Mouse (Mus musculus): Measurements from ENCODE around the gene Hist1h1a. TPM values are rescaled to one million over a fixed set of nuclear protein-coding genes. Genes with fewer than 3 reads are reported as not detected.

Hist1h1a gene
- polyA plus RNA-seq (2015; fragmentation: Nextera tagmentation; extraction: Ambion mirVana), result 0.59 and 0.82 TPM in 2 replicates

DNA sequence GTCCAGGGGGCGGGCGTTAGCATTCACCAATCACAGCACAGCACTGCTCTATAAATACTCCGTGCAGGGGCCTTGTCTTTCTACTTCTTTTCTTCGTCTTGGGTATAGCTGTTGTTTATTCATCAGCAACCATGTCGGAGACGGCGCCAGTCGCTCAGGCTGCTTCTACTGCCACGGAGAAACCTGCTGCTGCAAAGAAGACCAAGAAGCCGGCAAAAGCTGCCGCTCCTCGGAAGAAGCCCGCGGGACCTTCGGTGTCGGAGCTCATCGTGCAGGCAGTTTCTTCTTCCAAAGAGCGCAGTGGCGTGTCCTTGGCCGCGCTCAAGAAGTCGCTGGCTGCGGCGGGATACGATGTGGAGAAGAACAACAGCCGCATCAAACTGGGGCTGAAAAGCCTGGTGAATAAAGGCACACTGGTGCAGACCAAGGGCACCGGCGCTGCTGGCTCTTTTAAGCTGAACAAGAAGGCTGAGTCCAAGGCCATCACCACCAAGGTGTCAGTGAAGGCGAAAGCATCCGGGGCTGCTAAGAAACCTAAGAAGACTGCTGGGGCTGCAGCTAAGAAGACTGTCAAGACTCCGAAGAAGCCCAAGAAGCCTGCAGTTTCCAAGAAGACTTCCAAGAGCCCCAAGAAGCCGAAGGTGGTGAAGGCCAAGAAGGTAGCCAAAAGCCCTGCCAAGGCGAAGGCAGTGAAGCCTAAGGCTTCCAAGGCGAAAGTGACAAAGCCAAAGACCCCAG is at the start of gene Hist1h1a:
Hist1h1a (plus strand) TSS at position 81 of the 738 bp plus-strand sequence.

DNA sequence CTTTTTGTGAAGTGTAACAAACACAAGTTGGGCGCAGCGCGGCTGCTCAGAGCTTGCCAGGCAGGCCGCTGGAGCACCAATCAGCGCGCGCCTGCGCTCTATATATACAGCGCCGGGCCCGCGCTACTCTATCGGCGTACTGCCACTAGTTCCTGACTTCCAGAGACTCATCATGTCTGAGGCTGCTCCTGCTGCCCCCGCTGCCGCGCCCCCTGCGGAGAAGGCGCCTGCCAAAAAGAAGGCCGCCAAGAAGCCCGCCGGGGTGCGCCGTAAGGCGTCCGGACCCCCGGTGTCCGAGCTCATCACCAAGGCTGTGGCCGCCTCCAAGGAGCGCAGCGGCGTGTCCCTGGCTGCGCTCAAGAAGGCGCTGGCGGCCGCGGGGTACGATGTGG is 24.8 kb upstream of the Hist1h1a start, which contains the start of gene Hist1h1c:
Hist1h1c (plus strand) TSS at position 132 of the 392 bp plus-strand sequence.

DNA sequence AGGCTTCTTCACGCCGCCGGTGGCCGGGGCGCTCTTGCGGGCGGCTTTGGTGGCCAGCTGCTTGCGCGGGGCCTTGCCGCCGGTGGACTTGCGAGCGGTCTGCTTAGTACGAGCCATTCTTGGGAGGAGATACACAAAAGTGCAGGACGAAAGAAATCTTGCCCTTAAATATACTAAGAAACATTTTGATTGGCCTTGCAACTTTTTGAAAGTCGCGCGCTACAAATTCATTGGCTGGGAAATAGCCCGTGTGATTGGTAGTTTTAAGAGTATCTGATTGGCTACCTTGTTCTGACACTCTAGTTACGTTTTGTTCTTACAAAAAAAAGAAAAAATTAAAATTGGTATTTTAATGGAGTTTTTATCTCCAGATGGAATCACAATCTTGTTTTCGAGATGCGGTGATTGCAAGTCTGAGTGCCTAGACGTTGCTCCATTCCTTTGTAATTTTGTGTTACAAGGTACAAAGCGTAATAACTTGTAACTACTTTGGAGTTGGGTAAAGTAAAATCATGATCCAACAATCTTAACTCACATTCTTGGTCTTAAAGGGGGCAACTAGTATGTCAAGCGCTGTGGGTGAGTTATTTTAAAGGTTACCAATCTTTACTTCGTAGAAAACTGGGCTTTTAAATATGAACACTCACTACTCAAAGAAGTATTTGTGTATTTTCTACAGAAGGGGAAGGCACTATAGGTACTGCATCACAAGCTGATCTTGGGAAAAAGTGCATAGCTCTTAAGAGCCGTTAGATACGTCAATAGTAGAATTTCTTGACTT is 17.9 kb upstream of the Hist1h1a start, which contains the start of gene Hist1h3c:
Hist1h3c (minus strand) TSS at position 222 of the 781 bp plus-strand sequence.

DNA sequence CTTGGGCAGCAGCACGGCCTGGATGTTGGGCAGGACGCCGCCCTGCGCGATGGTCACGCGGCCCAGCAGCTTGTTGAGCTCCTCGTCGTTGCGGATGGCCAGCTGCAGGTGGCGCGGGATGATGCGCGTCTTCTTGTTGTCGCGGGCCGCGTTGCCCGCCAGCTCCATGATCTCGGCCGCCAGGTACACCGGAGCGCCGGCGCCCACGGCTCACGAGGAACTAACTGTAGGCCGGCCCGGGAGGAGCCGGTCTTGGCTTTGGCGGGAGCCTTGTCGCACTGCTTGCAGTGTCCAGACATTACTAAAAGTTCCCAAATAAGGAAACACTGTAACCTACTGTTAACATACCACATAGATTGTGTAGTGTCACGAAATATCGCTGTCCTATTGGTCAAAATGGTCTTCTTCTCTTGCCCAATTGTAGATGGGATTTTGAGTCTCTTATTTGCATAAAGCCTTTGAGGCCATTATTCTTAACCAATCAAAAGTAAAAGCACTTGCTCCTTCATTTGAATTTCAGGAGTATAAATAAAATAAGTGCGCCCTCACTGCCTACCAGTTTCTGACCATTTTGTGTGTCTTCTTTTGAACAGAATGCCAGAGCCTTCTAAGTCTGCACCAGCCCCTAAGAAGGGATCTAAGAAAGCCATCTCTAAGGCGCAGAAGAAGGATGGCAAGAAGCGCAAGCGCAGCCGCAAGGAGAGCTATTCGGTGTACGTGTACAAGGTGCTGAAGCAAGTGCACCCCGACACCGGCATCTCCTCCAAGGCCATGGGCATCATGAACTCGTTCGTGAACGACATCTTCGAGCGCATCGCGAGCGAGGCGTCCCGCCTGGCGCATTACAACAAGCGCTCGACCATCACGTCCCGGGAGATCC is 17.0 kb upstream of the Hist1h1a start, which contains the start of gene Hist1h2bb:
Hist1h2bb (plus strand) TSS at position 534 of the 880 bp plus-strand sequence.

DNA sequence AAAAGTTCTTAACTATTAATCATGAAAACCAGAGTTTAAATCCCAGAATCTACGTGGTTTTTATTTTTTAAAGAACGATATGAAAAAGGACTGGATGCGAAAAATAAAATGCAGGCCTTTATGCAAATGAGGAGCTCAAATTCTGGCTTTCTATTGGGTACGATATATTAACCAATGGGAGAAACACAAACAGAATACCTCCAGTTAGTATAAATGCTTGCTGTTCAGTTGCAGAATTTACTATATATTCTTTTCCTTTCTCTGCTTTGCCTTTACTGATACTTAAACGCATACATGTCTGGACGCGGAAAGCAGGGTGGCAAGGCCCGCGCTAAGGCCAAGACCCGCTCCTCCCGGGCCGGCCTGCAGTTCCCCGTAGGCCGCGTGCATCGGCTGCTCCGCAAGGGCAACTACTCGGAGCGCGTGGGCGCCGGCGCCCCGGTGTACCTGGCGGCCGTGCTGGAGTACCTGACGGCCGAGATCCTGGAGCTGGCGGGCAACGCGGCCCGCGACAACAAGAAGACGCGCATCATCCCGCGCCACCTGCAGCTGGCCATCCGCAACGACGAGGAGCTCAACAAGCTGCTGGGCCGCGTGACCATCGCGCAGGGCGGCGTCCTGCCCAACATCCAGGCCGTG is 12.5 kb upstream of the Hist1h1a start, which contains the start of gene Hist1h2ab:
Hist1h2ab (plus strand) TSS at position 288 of the 639 bp plus-strand sequence.

GRCm38 (mm10) chr13:23752067-23752741 is 11.3 kb upstream of the Hist1h1a start, which contains the start of gene Hist1h3b:
Gene Hist1h3b (plus strand): TSS chr13:23752267.

GRCm38 (mm10) chr13:23756790-23757189 is 6.7 kb upstream of the Hist1h1a start, which contains the start of gene Hist1h4b:
Gene Hist1h4b (plus strand): TSS chr13:23757013.

GRCm38 (mm10) chr13:23760972-23761864 is 2.2 kb upstream of the Hist1h1a start, which contains the start of gene Hist1h4a:
Gene Hist1h4a (minus strand): TSS chr13:23761230.

DNA sequence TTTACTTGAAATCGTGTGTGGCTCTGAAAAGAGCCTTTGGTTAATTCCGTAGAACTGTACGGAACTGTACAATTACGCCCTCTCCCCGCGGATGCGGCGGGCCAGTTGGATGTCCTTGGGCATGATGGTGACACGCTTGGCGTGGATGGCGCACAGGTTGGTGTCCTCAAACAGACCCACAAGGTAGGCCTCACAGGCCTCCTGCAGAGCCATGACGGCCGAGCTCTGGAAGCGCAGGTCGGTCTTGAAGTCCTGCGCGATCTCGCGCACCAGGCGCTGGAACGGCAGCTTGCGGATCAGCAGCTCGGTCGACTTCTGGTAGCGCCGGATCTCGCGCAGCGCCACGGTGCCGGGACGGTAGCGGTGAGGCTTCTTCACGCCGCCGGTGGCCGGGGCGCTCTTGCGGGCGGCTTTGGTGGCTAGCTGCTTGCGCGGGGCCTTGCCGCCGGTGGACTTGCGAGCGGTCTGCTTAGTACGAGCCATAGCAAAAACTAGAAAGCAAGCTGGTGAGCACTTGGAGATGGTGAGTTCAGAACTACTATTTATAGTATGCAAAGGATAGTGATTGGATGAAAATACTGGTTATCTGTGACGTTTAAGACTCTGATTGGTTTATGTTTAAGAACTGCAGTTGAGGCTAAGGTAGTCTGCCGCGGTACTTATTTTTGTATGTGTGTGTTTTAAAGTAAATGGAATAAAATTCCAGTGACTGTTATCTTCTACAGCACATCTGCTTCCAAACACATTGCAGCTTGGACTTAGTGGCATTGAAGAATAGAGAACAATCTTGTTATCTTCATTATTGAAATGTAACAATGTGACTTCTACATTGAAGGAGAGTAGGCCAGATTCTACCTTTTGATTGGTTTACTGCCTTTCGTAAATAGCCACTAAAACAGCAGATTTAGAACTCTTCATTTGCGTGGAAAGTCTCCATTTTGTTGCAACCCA is 1.3 kb upstream of the Hist1h1a start, which contains the start of gene Hist1h3a:
Hist1h3a (minus strand) TSS at position 516 of the 951 bp plus-strand sequence.

GRCm38 (mm10) chr13:23769613-23770012 is 6.1 kb downstream of the Hist1h1a start, which contains the start of gene Trim38:
Gene Trim38 (plus strand): TSS chr13:23769913.

GRCm38 (mm10) chr13:23806422-23807052 is 43.1 kb downstream of the Hist1h1a start, which contains the start of gene Slc17a2:
Gene Slc17a2 (plus strand): TSS chr13:23806993.

Small RNA genes lying within 50 kb of the gene (microRNA-seq; reads per million reads assigned to microRNA genes)
- gene Gm44314 (not detected), gene Gm44484 (not detected)

Other genes starting within 250 kb of the Hist1h1a start
- 24.9 and 35.3 TPM in 2 replicates for gene Hist1h4h, start 232.6 kb upstream of the Hist1h1a start, polyA plus RNA-seq (2015; fragmentation: Nextera tagmentation; extraction: Ambion mirVana)
- 1.5 and 3.4 TPM in 2 replicates for gene Hist1h2af, start 229.8 kb upstream of the Hist1h1a start, polyA plus RNA-seq (2015; fragmentation: Nextera tagmentation; extraction: Ambion mirVana)
- 1.7 and 2.1 TPM in 2 replicates for gene Hist1h3g, start 228.2 kb upstream of the Hist1h1a start, polyA plus RNA-seq (2015; fragmentation: Nextera tagmentation; extraction: Ambion mirVana)
- gene Hist1h2bh, start 220.3 kb upstream of the Hist1h1a start, polyA plus RNA-seq (2015; fragmentation: Nextera tagmentation; extraction: Ambion mirVana), result 0.54 and 0.58 TPM in 2 replicates
- gene Hist1h3f, start 219.6 kb upstream of the Hist1h1a start, polyA plus RNA-seq (2015; fragmentation: Nextera tagmentation; extraction: Ambion mirVana), result 0.28 and 0.43 TPM in 2 replicates
- not detected in 2 replicates for gene Hist1h4f, start 212.0 kb upstream of the Hist1h1a start, polyA plus RNA-seq (2015; fragmentation: Nextera tagmentation; extraction: Ambion mirVana)
- gene Hist1h1d, start 210.4 kb upstream of the Hist1h1a start, polyA plus RNA-seq (2015; fragmentation: Nextera tagmentation; extraction: Ambion mirVana), result 0.58 and 0.60 TPM in 2 replicates
- 1.8 and 2.0 TPM in 2 replicates for gene Hist1h3e, start 201.3 kb upstream of the Hist1h1a start, polyA plus RNA-seq (2015; fragmentation: Nextera tagmentation; extraction: Ambion mirVana)
- 14.0 and 18.1 TPM in 2 replicates for gene Hist1h2ae, start 192.4 kb upstream of the Hist1h1a start, polyA plus RNA-seq (2015; fragmentation: Nextera tagmentation; extraction: Ambion mirVana)
- 10.7 and 21.8 TPM in 2 replicates for gene Hist1h2bg, start 192.3 kb upstream of the Hist1h1a start, polyA plus RNA-seq (2015; fragmentation: Nextera tagmentation; extraction: Ambion mirVana)
- 1.5 and 2.6 TPM in 2 replicates for gene Hist1h2bf, start 189.5 kb upstream of the Hist1h1a start, polyA plus RNA-seq (2015; fragmentation: Nextera tagmentation; extraction: Ambion mirVana)
- 1.7 and 1.9 TPM in 2 replicates for gene Hist1h2ad, start 189.3 kb upstream of the Hist1h1a start, polyA plus RNA-seq (2015; fragmentation: Nextera tagmentation; extraction: Ambion mirVana)
- 2.9 and 3.4 TPM in 2 replicates for gene Hist1h3d, start 187.9 kb upstream of the Hist1h1a start, polyA plus RNA-seq (2015; fragmentation: Nextera tagmentation; extraction: Ambion mirVana)
- gene Hist1h4d, start 182.1 kb upstream of the Hist1h1a start, polyA plus RNA-seq (2015; fragmentation: Nextera tagmentation; extraction: Ambion mirVana), result 24.3 and 29.2 TPM in 2 replicates
- 1.1 and 1.4 TPM in 2 replicates for gene Hist1h2be, start 142.5 kb upstream of the Hist1h1a start, polyA plus RNA-seq (2015; fragmentation: Nextera tagmentation; extraction: Ambion mirVana)
- 5.4 and 5.8 TPM in 2 replicates for gene Hist1h1e, start 141.1 kb upstream of the Hist1h1a start, polyA plus RNA-seq (2015; fragmentation: Nextera tagmentation; extraction: Ambion mirVana)
- 1.00 and 1.2 TPM in 2 replicates for gene Hist1h2ac, start 79.7 kb upstream of the Hist1h1a start, polyA plus RNA-seq (2015; fragmentation: Nextera tagmentation; extraction: Ambion mirVana)
- gene Hist1h2bc, start 79.5 kb upstream of the Hist1h1a start, polyA plus RNA-seq (2015; fragmentation: Nextera tagmentation; extraction: Ambion mirVana), result 161 and 192 TPM in 2 replicates
- gene Hist1h1t, start 67.9 kb upstream of the Hist1h1a start, polyA plus RNA-seq (2015; fragmentation: Nextera tagmentation; extraction: Ambion mirVana), result not detected in 2 replicates
- 1.8 TPM in 2 replicates for gene Hist1h4c, start 65.2 kb upstream of the Hist1h1a start, polyA plus RNA-seq (2015; fragmentation: Nextera tagmentation; extraction: Ambion mirVana)
- gene Hfe, start 52.8 kb upstream of the Hist1h1a start, polyA plus RNA-seq (2015; fragmentation: Nextera tagmentation; extraction: Ambion mirVana), result 8.0 and 9.7 TPM in 2 replicates
- gene Hist1h1c, start 24.9 kb upstream of the Hist1h1a start, polyA plus RNA-seq (2015; fragmentation: Nextera tagmentation; extraction: Ambion mirVana), result 125 and 175 TPM in 2 replicates
- gene Hist1h3c, start 18.1 kb upstream of the Hist1h1a start, polyA plus RNA-seq (2015; fragmentation: Nextera tagmentation; extraction: Ambion mirVana), result 0.41 and 0.98 TPM in 2 replicates
- 0.82 and 1.2 TPM in 2 replicates for gene Hist1h2bb, start 16.9 kb upstream of the Hist1h1a start, polyA plus RNA-seq (2015; fragmentation: Nextera tagmentation; extraction: Ambion mirVana)
- gene Hist1h2ab, start 12.5 kb upstream of the Hist1h1a start, polyA plus RNA-seq (2015; fragmentation: Nextera tagmentation; extraction: Ambion mirVana), result 3.7 and 8.0 TPM in 2 replicates
- gene Hist1h3b, start 11.4 kb upstream of the Hist1h1a start, polyA plus RNA-seq (2015; fragmentation: Nextera tagmentation; extraction: Ambion mirVana), result 2.0 and 2.8 TPM in 2 replicates
- gene Hist1h4b, start 6.7 kb upstream of the Hist1h1a start, polyA plus RNA-seq (2015; fragmentation: Nextera tagmentation; extraction: Ambion mirVana), result 1.3 TPM in 1 of 2 replicates, not detected in the other
- 0.33 TPM in 1 of 2 replicates, not detected in the other for gene Hist1h4a, start 2.4 kb upstream of the Hist1h1a start, polyA plus RNA-seq (2015; fragmentation: Nextera tagmentation; extraction: Ambion mirVana)
- 1.9 and 2.7 TPM in 2 replicates for gene Hist1h3a, start 1.3 kb upstream of the Hist1h1a start, polyA plus RNA-seq (2015; fragmentation: Nextera tagmentation; extraction: Ambion mirVana)
- gene Trim38, start 6.2 kb downstream of the Hist1h1a start, polyA plus RNA-seq (2015; fragmentation: Nextera tagmentation; extraction: Ambion mirVana), result 0.19 and 0.30 TPM in 2 replicates
- 0.06 TPM in 1 of 2 replicates, not detected in the other for gene Slc17a2, start 43.3 kb downstream of the Hist1h1a start, polyA plus RNA-seq (2015; fragmentation: Nextera tagmentation; extraction: Ambion mirVana)
- gene Slc17a3, start 75.8 kb downstream of the Hist1h1a start, polyA plus RNA-seq (2015; fragmentation: Nextera tagmentation; extraction: Ambion mirVana), result not detected in 2 replicates
- gene Slc17a1, start 104.1 kb downstream of the Hist1h1a start, polyA plus RNA-seq (2015; fragmentation: Nextera tagmentation; extraction: Ambion mirVana), result not detected in 2 replicates
- not detected in 2 replicates for gene Slc17a4, start 151.3 kb downstream of the Hist1h1a start, polyA plus RNA-seq (2015; fragmentation: Nextera tagmentation; extraction: Ambion mirVana)
- not detected in 2 replicates for gene Hist1h2ba, start 170.5 kb downstream of the Hist1h1a start, polyA plus RNA-seq (2015; fragmentation: Nextera tagmentation; extraction: Ambion mirVana)
- gene Hist1h2aa, start 170.8 kb downstream of the Hist1h1a start, polyA plus RNA-seq (2015; fragmentation: Nextera tagmentation; extraction: Ambion mirVana), result not detected in 2 replicates
- not detected in 2 replicates for gene Scgn, start 227.5 kb downstream of the Hist1h1a start, polyA plus RNA-seq (2015; fragmentation: Nextera tagmentation; extraction: Ambion mirVana)